Mouse (Mus musculus): ENCODE results near the gene Repin1. TPM values are rescaled to one million over a fixed set of nuclear protein-coding genes. Genes with fewer than 3 reads are reported as not detected.
A peak's percentile ranks its signal among the peaks of the same experiment; 100 is the strongest.

The Repin1 gene
- total and polyA plus RNA-seq, 3 experiments = 10.7 to 28.0 (median 12.8) TPM

- dilution Hi-C loops (cut with MboI; ENCODE audit: extremely low pct_ligation_motif_present, extremely low pct_unique_long_range_greater_than_20kb, low sequenced_read_pairs) = loop anchor here (25.0 kb wide), 1 partner anchor 116 kb away; the partner anchor contains the start of gene Gimap3
- TF ChIP-seq MYC (IDR thresholded peaks at IDR 0.05; ENCODE audit: low read depth, low read length) = no peak
- no peak for TF ChIP-seq KAT2A (IDR thresholded peaks at IDR 0.05; ENCODE audit: insufficient replicate concordance, low read length)
- no peak for TF ChIP-seq MEF2A (IDR thresholded peaks at IDR 0.05; ENCODE audit: borderline replicate concordance, low read depth, low read length)
- TF ChIP-seq ZMIZ1 (IDR thresholded peaks at IDR 0.05; ENCODE audit: low read depth, low read length) = no peak
- no peak for TF ChIP-seq EP300 (IDR thresholded peaks at IDR 0.05; ENCODE audit: low read length)
- TF ChIP-seq JUN (IDR thresholded peaks at IDR 0.05; ENCODE audit: insufficient read depth, low read depth, low read length) = peak; percentile 9; the same call in 1 of the 2 replicates
- no peak for TF ChIP-seq JUND (conservative IDR thresholded peaks at IDR 0.05; ENCODE audit: low read depth, low read length)
- TF ChIP-seq PAX5 (IDR thresholded peaks at IDR 0.05; ENCODE audit: low read length) = no peak
- TF ChIP-seq TCF12 (IDR thresholded peaks at IDR 0.05; ENCODE audit: low read depth, low read length) = 0 out of 2 replicates have a peak, but pooled peaks have one; percentile 3
- no peak for DNase-seq (ENCODE audit: extremely low read depth)
These were observed 52.6 kb downstream of the Repin1 start for GRCm38 (mm10) chr6:48646309-48646690.

DNA sequence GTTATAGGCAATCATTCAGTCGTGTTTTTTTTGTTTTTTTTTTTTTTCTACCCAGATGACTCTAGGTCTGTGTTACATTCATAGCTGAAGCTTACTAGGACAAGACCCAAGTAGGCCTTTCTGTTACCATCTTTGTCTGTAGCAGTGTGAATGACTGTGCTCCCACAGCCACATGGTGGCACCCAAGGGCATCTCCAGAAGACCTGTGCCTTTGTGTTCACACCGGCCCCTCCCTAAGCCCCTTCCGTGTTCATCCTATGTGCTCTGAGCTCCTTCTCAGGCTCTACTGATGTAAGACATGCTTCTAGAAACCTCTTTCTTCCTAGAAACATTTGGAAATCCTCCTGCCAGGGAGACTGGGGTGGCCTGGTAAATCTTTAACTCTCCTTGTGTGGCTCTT is 53.3 kb downstream of the Repin1 start, which contains the start of gene Gimap8:
Gimap8 (plus strand) TSS at position 240 of the 400 bp plus-strand sequence.
- Histone ChIP-seq H3K4me1 (ENCODE audit: control insufficient read depth in 1 of 2, insufficient read depth in 2 of 2) (peaks cover 17 to 41% of the 10 kb centered on the region in 2 experiments), H3K27me3 (replicated peaks) (no peaks in the 10 kb centered on the region), H3K79me2 (replicated peaks; ENCODE audit: control insufficient read depth, extremely low read depth, insufficient read depth, poor library complexity, severe bottlenecking) (peaks cover 27% of the 10 kb centered on the region), H3K27ac (ENCODE audit: insufficient read depth, low read depth) (peak within 1 kb of the TSS; percentile 66), H3K9me3 (replicated peaks; ENCODE audit: low read length) (peaks cover 8% of the 10 kb centered on the region), H3K9ac (ENCODE audit: insufficient read depth, low read depth) (peak within 1 kb of the TSS; percentile 81), H3K4me3 (replicated peaks in 1 of 3; ENCODE audit: low read depth in 2 of 3, low read length in 2 of 3, poor library complexity in 1 of 3) (peak within 1 kb of the TSS; percentile 65 to 84 (median 75)), H3K36me3 (replicated peaks in 1 of 2; ENCODE audit: control insufficient read depth in 1 of 2, insufficient read depth in 1 of 2, low read length in 1 of 2) (peaks cover 32 to 37% of the 10 kb centered on the region in 2 experiments), H3K4me2 (ENCODE audit: insufficient read depth, low read depth, poor library complexity, severe bottlenecking) (peak within 1 kb of the TSS; percentile 80)
- dilution Hi-C loops (cut with MboI; ENCODE audit: extremely low pct_ligation_motif_present, extremely low pct_unique_long_range_greater_than_20kb, low sequenced_read_pairs) = loop anchor here (25.0 kb wide), 1 partner anchor 115 kb away; the partner anchor contains the start of gene Gimap3
- in situ Hi-C loops (cut with MboI; ENCODE audit: low pct_ligation_motif_present, low pct_unique_long_range_greater_than_20kb, low sequenced_read_pairs) = loop anchor here (5.0 to 25.0 kb wide), 5 partner anchors 35 to 470 kb away; partner anchors contain the start of genes Doxl2, Gimap3 and Gimap4
- peak; percentile 93 for DNase-seq (ENCODE audit: extremely low read depth)
- TF ChIP-seq RAD21 (IDR thresholded peaks at IDR 0.05; ENCODE audit: low read depth, low read length) (peak; percentile 95), TBP (conservative IDR thresholded peaks at IDR 0.05; ENCODE audit: low read depth, low read length) (no peak), ZKSCAN1 (IDR thresholded peaks at IDR 0.05; ENCODE audit: borderline replicate concordance, low read depth, low read length) (no peak), NELFE (IDR thresholded peaks at IDR 0.05; ENCODE audit: low read depth, low read length) (no peak; the same call in 1 of the 2 replicates), IRF4 (IDR thresholded peaks at IDR 0.05; ENCODE audit: low read depth, low read length) (peak; percentile 78), BHLHE40 (IDR thresholded peaks at IDR 0.05; ENCODE audit: low read depth, low read length) (peak; percentile 47; the same call in 1 of the 2 replicates), USF1 (IDR thresholded peaks at IDR 0.05; ENCODE audit: low read depth, low read length) (no peak), POLR2A (IDR thresholded peaks at IDR 0.05; ENCODE audit: low read depth, low read length) (peak; percentile 37; the same call in 1 of the 2 replicates), ZMIZ1 (IDR thresholded peaks at IDR 0.05; ENCODE audit: low read depth, low read length) (no peak), NRF1 (IDR thresholded peaks at IDR 0.05; ENCODE audit: low read depth, low read length) (0 out of 2 replicates have a peak, but pooled peaks have one; percentile 14), MAX (IDR thresholded peaks at IDR 0.05; ENCODE audit: low read length) (0 out of 2 replicates have a peak, but pooled peaks have one; percentile 60), MEF2A (IDR thresholded peaks at IDR 0.05; ENCODE audit: borderline replicate concordance, low read depth, low read length) (peak; percentile 55), EP300 (IDR thresholded peaks at IDR 0.05; ENCODE audit: low read length) (no peak), MYC (IDR thresholded peaks at IDR 0.05; ENCODE audit: low read depth, low read length) (peak; percentile 76; the same call in 1 of the 2 replicates), MXI1 (IDR thresholded peaks at IDR 0.05; ENCODE audit: low read depth, low read length) (no peak; the same call in 1 of the 2 replicates), HCFC1 (IDR thresholded peaks at IDR 0.05; ENCODE audit: low read depth, low read length) (peak; percentile 50; the same call in 1 of the 2 replicates), KAT2A (IDR thresholded peaks at IDR 0.05; ENCODE audit: insufficient replicate concordance, low read length) (no peak), CTCF (conservative IDR thresholded peaks at IDR 0.05 in 1 of 2, IDR thresholded peaks at IDR 0.05 in 1 of 2; ENCODE audit: low read depth in 2 of 2, low read length in 2 of 2) (peak; percentile 52 to 98), E2F4 (IDR thresholded peaks at IDR 0.05; ENCODE audit: insufficient replicate concordance, low read depth, low read length) (no peak), PAX5 (IDR thresholded peaks at IDR 0.05; ENCODE audit: low read length) (no peak), SIN3A (IDR thresholded peaks at IDR 0.05; ENCODE audit: low read length) (peak; percentile 55), RCOR1 (conservative IDR thresholded peaks at IDR 0.05; ENCODE audit: low read depth, low read length) (peak; percentile 59; the same call in 1 of the 2 replicates), POLR2AphosphoS2 (IDR thresholded peaks at IDR 0.05; ENCODE audit: low read depth, low read length) (no peak), ETS1 (conservative IDR thresholded peaks at IDR 0.05; ENCODE audit: low read depth, low read length) (no peak; the same call in 1 of the 2 replicates), JUND (conservative IDR thresholded peaks at IDR 0.05; ENCODE audit: low read depth, low read length) (0 out of 2 replicates have a peak, but pooled peaks have one; percentile 21), JUN (IDR thresholded peaks at IDR 0.05; ENCODE audit: insufficient read depth, low read depth, low read length) (no peak), ELF1 (IDR thresholded peaks at IDR 0.05; ENCODE audit: low read depth, low read length) (peak; percentile 84), TCF12 (IDR thresholded peaks at IDR 0.05; ENCODE audit: low read depth, low read length) (peak; percentile 56)

More at GRCm38 (mm10) chr6:48646309-48646690, 52.6 kb downstream of the Repin1 start:
- in situ Hi-C loops (cut with MboI; ENCODE audit: low pct_ligation_motif_present, low pct_unique_long_range_greater_than_20kb, low sequenced_read_pairs) = loop anchor here (5.0 to 25.0 kb wide), 5 partner anchors 36 to 469 kb away; partner anchors contain the start of genes Doxl2, Gimap3 and Gimap4
- H3K4me1 ChIP-seq (ENCODE audit: control insufficient read depth in 1 of 2, insufficient read depth in 2 of 2) = peaks cover 17 to 45% of the 10 kb centered on the region in 2 experiments
- no peaks in the 10 kb centered on the region for H3K27me3 ChIP-seq (replicated peaks)
- H3K79me2 ChIP-seq (replicated peaks; ENCODE audit: control insufficient read depth, extremely low read depth, insufficient read depth, poor library complexity, severe bottlenecking) = peaks cover 27% of the 10 kb centered on the region
- no peak overlapping the region for H3K4me3 ChIP-seq (replicated peaks in 1 of 3; ENCODE audit: low read depth in 2 of 3, low read length in 2 of 3, poor library complexity in 1 of 3)
- H3K9me3 ChIP-seq (replicated peaks; ENCODE audit: low read length) = peaks cover 8% of the 10 kb centered on the region
- H3K9ac ChIP-seq (ENCODE audit: insufficient read depth, low read depth) = peak overlapping the region; percentile 9; the same call in 1 of the 2 replicates
- no peak overlapping the region for H3K4me2 ChIP-seq (ENCODE audit: insufficient read depth, low read depth, poor library complexity, severe bottlenecking)
- peaks cover 26 to 31% of the 10 kb centered on the region in 2 experiments for H3K36me3 ChIP-seq (replicated peaks in 1 of 2; ENCODE audit: control insufficient read depth in 1 of 2, insufficient read depth in 1 of 2, low read length in 1 of 2)
- H3K27ac ChIP-seq (ENCODE audit: insufficient read depth, low read depth) = peak overlapping the region; percentile 55
